Mouse (Mus musculus) erythroblast, embryonic 14.5 days (primary cell): Measurements from ENCODE around the gene Itga2b.

Source experiments
- GATA1 ChIP-seq: IDR thresholded peaks from 2 replicates; pipeline ENCODE4 v1.6.1; 2012; ENCODE audit warnings: low read length, inconsistent platforms, mixed read lengths
- TAL1 ChIP-seq: IDR thresholded peaks from 3 replicates; pipeline ENCODE4 v1.6.1; 2012; ENCODE audit warnings: low read length, inconsistent platforms, mixed read lengths

GRCm38 (mm10) chr11:102514793-102515424, 45.0 kb upstream of the Itga2b start:
- TF ChIP-seq TAL1 (no peak), GATA1 (no peak)
